Mouse (Mus musculus) cerebellum, adult (tissue): ENCODE measurements at regions not wholly inside any gene's neighbourhood (a gene's known extent, or its start where the extent isn't known, plus 50 kb on each side); places are given as distances from the start of the nearest gene placed in this dataset.

Experiments used
- ATAC-seq: cut with Nextera tagmentation; 2 replicates; pipeline ENCODE4 v1.9.2; 2017; ENCODE audit warnings: mild to moderate bottlenecking, moderate library complexity, mixed read lengths; ENCODE audit not compliant: insufficient number of reproducible peaks, low FRiP score, low TSS enrichment

DNA sequence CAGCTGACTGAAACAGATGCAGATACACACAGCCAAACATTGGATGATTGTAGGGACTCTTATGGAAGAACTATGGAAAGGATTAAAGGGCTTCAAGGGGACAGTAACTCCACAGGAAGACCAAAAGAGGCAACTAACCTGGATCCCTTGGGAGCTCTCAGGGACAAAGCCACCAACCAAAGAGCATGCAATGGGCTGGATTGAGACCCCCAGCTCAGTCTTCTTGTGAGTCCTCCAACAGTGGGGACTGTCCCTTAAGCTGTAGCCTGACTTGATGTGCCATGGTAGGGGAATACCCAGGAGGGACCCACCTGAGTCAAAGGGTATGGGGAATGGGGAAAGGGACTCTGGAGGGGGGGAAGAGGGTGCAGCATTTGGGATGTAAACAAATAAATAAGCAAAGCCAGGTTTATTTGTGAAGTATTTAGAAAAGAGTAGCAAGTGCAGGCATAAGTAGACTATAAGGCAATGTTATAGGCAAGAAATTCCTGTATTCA is 313.8 kb downstream of the Otol1 start:
- ATAC-seq = no peak

- no peak for ATAC-seq
These were observed 317.3 kb downstream of the Otol1 start for GRCm38 (mm10) chr3:70324692-70325091.
